Comparison of ENCODE assay signal across 16 mouse cellular contexts in genomic region chr5:149379861-149380260, GRCm38 (mm10). TPM values are rescaled to one million over a fixed set of nuclear protein-coding genes. Genes with fewer than 3 reads are reported as not detected.
A peak's percentile ranks its signal among the peaks of the same experiment; 100 is the strongest.
DNase-seq lines count a peak whose midpoint lies in the region; ATAC-seq and TF ChIP-seq lines count a peak whose summit lies in the region.
"Had no signal": no experiment of that assay in that cellular context is flagged by ENCODE, and none has a peak within 500 bp of the region (broad histone marks: within the 10 kb centered on the region; RNA-seq: fewer than 3 reads in every experiment).

No protein-coding gene starts in this region.

- H3K4me1 ChIP-seq in forebrain, embryonic 16.5 days (replicated peaks; ENCODE audit: control insufficient read depth, insufficient read depth, low read length), result peaks cover 40% of the 10 kb centered on the region
- H3K4me1 ChIP-seq in midbrain, embryonic 11.5 days (ENCODE audit: control insufficient read depth, insufficient read depth, low read length), result peaks cover 39% of the 10 kb centered on the region
- H3K4me1 ChIP-seq in stomach, embryonic 16.5 days (ENCODE audit: control insufficient read depth, insufficient read depth, low read length), result peaks cover 49% of the 10 kb centered on the region
- no peaks in the 10 kb centered on the region for H3K4me1 ChIP-seq in liver, postnatal 0 days (ENCODE audit: insufficient read depth)

- no peaks in the 10 kb centered on the region for H3K36me3 ChIP-seq in forebrain, embryonic 16.5 days (ENCODE audit: control insufficient read depth, insufficient read depth)
- H3K36me3 ChIP-seq in midbrain, embryonic 11.5 days (ENCODE audit: control insufficient read depth, insufficient read depth, low read length), result no peaks in the 10 kb centered on the region
- no peaks in the 10 kb centered on the region for H3K36me3 ChIP-seq in stomach, embryonic 16.5 days (ENCODE audit: control insufficient read depth, insufficient read depth, low read length)
- no peaks in the 10 kb centered on the region for H3K36me3 ChIP-seq in liver, postnatal 0 days (replicated peaks; ENCODE audit: insufficient read depth, low read length)
- H3K36me3 ChIP-seq: liver, embryonic 15.5 days had no signal

- H3K4me3 ChIP-seq in layer of hippocampus, adult 2 months, result no peak overlapping the region
- no peak overlapping the region for H3K4me3 ChIP-seq in forebrain, embryonic 16.5 days (replicated peaks; ENCODE audit: low read length)
- H3K4me3 ChIP-seq in midbrain, embryonic 11.5 days (ENCODE audit: low read depth, low read length), result no peak overlapping the region
- no peak overlapping the region for H3K4me3 ChIP-seq in stomach, embryonic 16.5 days (replicated peaks; ENCODE audit: low read length)
- H3K4me3 ChIP-seq in liver, postnatal 0 days (ENCODE audit: low read depth, low read length), result no peak overlapping the region
- H3K4me3 ChIP-seq: liver, embryonic 15.5 days had no signal

- peak; percentile 16; the same call in 1 of the 2 replicates for ATAC-seq in forebrain, embryonic 16.5 days
- ATAC-seq in midbrain, embryonic 11.5 days (ENCODE audit: low FRiP score), result peak; percentile 45
- ATAC-seq in stomach, embryonic 16.5 days (ENCODE audit: insufficient read depth, low FRiP score), result no peak
- ATAC-seq in liver, postnatal 0 days, result no peak

- H3K27ac ChIP-seq in layer of hippocampus, adult 2 months, result peak overlapping the region; percentile 73; the same call in 1 of the 2 replicates
- peak overlapping the region; percentile 78 for H3K27ac ChIP-seq in forebrain, embryonic 16.5 days (ENCODE audit: low read length)
- peak overlapping the region; percentile 90 for H3K27ac ChIP-seq in midbrain, embryonic 11.5 days (ENCODE audit: low read depth, low read length)
- H3K27ac ChIP-seq in stomach, embryonic 16.5 days (ENCODE audit: low read length), result peak overlapping the region; percentile 58
- no peak overlapping the region for H3K27ac ChIP-seq in liver, postnatal 0 days (ENCODE audit: low read depth)
- H3K27ac ChIP-seq: liver, embryonic 15.5 days had no signal

- H3K9me3 ChIP-seq in forebrain, embryonic 16.5 days (ENCODE audit: control insufficient read depth, low read length), result peaks cover 3% of the 10 kb centered on the region; the same call in 1 of the 2 replicates
- H3K9me3 ChIP-seq in midbrain, embryonic 11.5 days (ENCODE audit: control insufficient read depth, low read length), result no peaks in the 10 kb centered on the region; the same call in 1 of the 2 replicates
- H3K9me3 ChIP-seq in stomach, embryonic 16.5 days (replicated peaks; ENCODE audit: control insufficient read depth, low read length), result no peaks in the 10 kb centered on the region
- H3K9me3 ChIP-seq in liver, postnatal 0 days (ENCODE audit: low read length), result no peaks in the 10 kb centered on the region
- H3K9me3 ChIP-seq: liver, embryonic 15.5 days had no signal

- no peak for DNase-seq in layer of hippocampus, adult 2 months (ENCODE audit: low spot score in 2 of 2)
- DNase-seq in layer of hippocampus, adult 8-10 months (ENCODE audit: low spot score in 2 of 2), result no peak
- peak; percentile 91 for DNase-seq in midbrain, embryonic 11.5 days (ENCODE audit: low spot score, missing footprints)
- no peak for DNase-seq in adrenal gland, postnatal 4 days (ENCODE audit: low spot score in 2 of 2)
- DNase-seq in kidney, adult 9 months, result no peak
- DNase-seq in liver, postnatal 0 days, result no peak
- DNase-seq: cerebellum, adult 11 months; kidney, adult 11 months; lung, postnatal 36 days had no signal

- H3K27me3 ChIP-seq in forebrain, embryonic 16.5 days (replicated peaks; ENCODE audit: control insufficient read depth, insufficient read depth, low read length), result no peaks in the 10 kb centered on the region
- H3K27me3 ChIP-seq in midbrain, embryonic 11.5 days (ENCODE audit: control insufficient read depth, insufficient read depth, low read length), result no peaks in the 10 kb centered on the region
- H3K27me3 ChIP-seq in stomach, embryonic 16.5 days (ENCODE audit: control insufficient read depth, insufficient read depth, low read length), result no peaks in the 10 kb centered on the region
- no peaks in the 10 kb centered on the region for H3K27me3 ChIP-seq in liver, postnatal 0 days (ENCODE audit: insufficient read depth, low read length)

- no peak for TF ChIP-seq CTCF in layer of hippocampus, adult 2 months (conservative IDR thresholded peaks at IDR 0.05)
- no peak for TF ChIP-seq CTCF in liver, postnatal 0 days (IDR thresholded peaks at IDR 0.05; ENCODE audit: low read depth)

- TF ChIP-seq EP300 in liver, postnatal 0 days (IDR thresholded peaks at IDR 0.05; ENCODE audit: low read depth), result no peak

- no peak overlapping the region for H3K9ac ChIP-seq in forebrain, embryonic 16.5 days (replicated peaks; ENCODE audit: low read depth, low read length)
- H3K9ac ChIP-seq in midbrain, embryonic 11.5 days (ENCODE audit: low read length), result peak overlapping the region; percentile 30; the same call in 1 of the 2 replicates
- no peak overlapping the region for H3K9ac ChIP-seq in stomach, embryonic 16.5 days (ENCODE audit: low read length)
- H3K9ac ChIP-seq in liver, postnatal 0 days (replicated peaks), result no peak overlapping the region
- H3K9ac ChIP-seq: liver, embryonic 15.5 days had no signal

- 67% methylated on average over 8 of the region's 8 CpGs for WGBS in forebrain, embryonic 16.5 days
- WGBS in midbrain, embryonic 11.5 days, result 71% methylated on average over 8 of the region's 8 CpGs
- WGBS in stomach, embryonic 16.5 days, result 90% methylated on average over 8 of the region's 8 CpGs
- 82% methylated on average over 8 of the region's 8 CpGs for WGBS in liver, postnatal 0 days (ENCODE audit: insufficient replicate concordance)

- no peak overlapping the region for H3K4me2 ChIP-seq in forebrain, embryonic 16.5 days (ENCODE audit: low read length)
- H3K4me2 ChIP-seq in midbrain, embryonic 11.5 days, result peak overlapping the region; percentile 19; the same call in 1 of the 2 replicates
- H3K4me2 ChIP-seq in stomach, embryonic 16.5 days (ENCODE audit: low read depth, low read length), result no peak overlapping the region
- no peak overlapping the region for H3K4me2 ChIP-seq in liver, postnatal 0 days (ENCODE audit: low read depth, low read length)
- H3K4me2 ChIP-seq: liver, embryonic 15.5 days had no signal

RNA-seq across cellular contexts. Expression of gene Medag, which starts 31.7 kb away (rescaled TPM):
- total RNA-seq in layer of hippocampus, adult 2 months (2021), result 1 to 10 TPM; 3.9 to 4.0 TPM
- 1 to 10 TPM; 3.5 to 4.1 (median 3.7) TPM for total RNA-seq in layer of hippocampus, adult 8-10 months (2022)
- 1.3 and 1.7 TPM in 2 replicates for polyA plus RNA-seq in forebrain, embryonic 16.5 days (2015; fragmentation: Nextera tagmentation; extraction: Ambion mirVana)
- 0.51 and 0.66 TPM in 2 replicates for polyA plus RNA-seq in midbrain, embryonic 11.5 days (2014; fragmentation: Nextera tagmentation; extraction: Ambion mirVana)
- 4.0 and 4.4 TPM in 2 replicates for polyA plus RNA-seq in stomach, embryonic 16.5 days (2015; fragmentation: Nextera tagmentation; extraction: Ambion mirVana)
- total RNA-seq in adrenal gland, postnatal 4 days (2021), result 1 to 10 TPM; 4.5 to 5.3 TPM
- 0.11 and 0.21 TPM in 2 replicates for polyA plus RNA-seq in liver, postnatal 0 days (2015; fragmentation: Nextera tagmentation; extraction: Ambion mirVana)
- total RNA-seq: ES-E14 had no signal

RNA-seq across cellular contexts. Expression of gene Tex26, which starts 59.6 kb away (rescaled TPM):
- under 1 TPM; 0.49 to 0.69 TPM for total RNA-seq in layer of hippocampus, adult 2 months (2021)
- total RNA-seq in layer of hippocampus, adult 8-10 months (2022), result under 1 TPM in 1 of 4 experiments, not detected in 3; 0.23 TPM
- polyA plus RNA-seq in forebrain, embryonic 16.5 days (2015; fragmentation: Nextera tagmentation; extraction: Ambion mirVana), result 1.1 and 1.3 TPM in 2 replicates
- 1.2 and 1.5 TPM in 2 replicates for polyA plus RNA-seq in midbrain, embryonic 11.5 days (2014; fragmentation: Nextera tagmentation; extraction: Ambion mirVana)
- polyA plus RNA-seq in stomach, embryonic 16.5 days (2015; fragmentation: Nextera tagmentation; extraction: Ambion mirVana), result 0.54 and 0.59 TPM in 2 replicates
- under 1 TPM; 0.31 to 0.51 TPM for total RNA-seq in adrenal gland, postnatal 4 days (2021)
- polyA plus RNA-seq in liver, postnatal 0 days (2015; fragmentation: Nextera tagmentation; extraction: Ambion mirVana), result not detected in 2 replicates
- total RNA-seq: adrenal gland, postnatal 14 days; left cerebral cortex, postnatal 14 days had no signal
- polyA plus RNA-seq: large intestine, adult 2 months; liver, embryonic 15.5 days had no signal

Comparison
In these comparisons a context has a peak if more than half of its experiments do, and no peak if none do; other contexts are left out.
1. ATAC-seq: peak in forebrain, embryonic 16.5 days (single experiment) and midbrain, embryonic 11.5 days (single experiment); none in stomach, embryonic 16.5 days (single experiment) and liver, postnatal 0 days (single experiment).